Mouse (Mus musculus): ENCODE measurements around the gene Cacna2d2.
"Not testable (repeated sequence)": the region's sequence is repeated elsewhere in the genome, so short reads cannot be mapped to it uniquely, and the experiment has no call there.

The Cacna2d2 gene

DNA sequence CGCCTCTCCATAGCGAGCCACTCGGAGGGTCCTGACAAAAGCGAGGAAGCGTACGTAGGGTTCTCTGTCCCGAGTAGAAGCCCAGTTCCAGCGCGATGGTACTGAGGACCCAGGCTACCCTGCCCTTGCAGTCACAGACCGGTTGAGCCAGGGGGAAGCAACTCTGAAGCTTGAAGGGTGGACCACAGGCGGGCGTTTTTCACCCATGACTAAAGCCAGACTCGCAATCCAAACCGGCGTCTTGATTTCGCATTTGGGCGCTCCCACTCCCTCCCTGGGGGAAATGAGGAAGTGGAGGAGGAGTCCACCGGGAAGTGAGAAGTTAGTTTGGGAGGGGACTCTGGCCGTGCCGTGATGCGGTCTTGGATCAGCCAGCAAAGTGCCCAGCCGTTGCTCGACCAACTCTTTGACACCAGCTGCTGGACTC lies 155.6 kb downstream of the Cacna2d2 start:
- peak; percentile 69 for DNase-seq (ENCODE audit: extremely low spot score)

DNA sequence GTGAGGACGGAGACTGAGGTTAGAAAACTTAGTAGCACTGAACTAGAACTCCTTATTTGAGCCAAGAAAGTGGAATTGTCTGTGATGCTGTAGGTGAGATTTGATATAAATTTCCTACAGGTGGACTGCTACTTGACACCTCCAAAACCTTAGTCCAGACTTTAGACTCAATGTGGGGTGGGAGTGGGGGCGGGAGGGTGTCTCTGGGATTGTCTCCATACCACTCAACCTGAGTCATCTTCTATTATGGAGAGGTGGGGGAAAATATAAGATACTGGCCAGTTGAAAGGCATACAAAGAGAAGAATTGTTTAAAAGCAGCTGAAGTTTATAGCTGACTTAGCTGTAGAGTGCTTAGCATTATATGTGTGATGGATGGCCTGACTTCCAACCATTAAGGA lies 156.3 kb downstream of the Cacna2d2 start:
- no peak for DNase-seq (ENCODE audit: extremely low spot score)

GRCm38 (mm10) chr9:107556346-107556745 lies 156.9 kb downstream of the Cacna2d2 start:
- DNase-seq (ENCODE audit: extremely low spot score), result no peak

DNA sequence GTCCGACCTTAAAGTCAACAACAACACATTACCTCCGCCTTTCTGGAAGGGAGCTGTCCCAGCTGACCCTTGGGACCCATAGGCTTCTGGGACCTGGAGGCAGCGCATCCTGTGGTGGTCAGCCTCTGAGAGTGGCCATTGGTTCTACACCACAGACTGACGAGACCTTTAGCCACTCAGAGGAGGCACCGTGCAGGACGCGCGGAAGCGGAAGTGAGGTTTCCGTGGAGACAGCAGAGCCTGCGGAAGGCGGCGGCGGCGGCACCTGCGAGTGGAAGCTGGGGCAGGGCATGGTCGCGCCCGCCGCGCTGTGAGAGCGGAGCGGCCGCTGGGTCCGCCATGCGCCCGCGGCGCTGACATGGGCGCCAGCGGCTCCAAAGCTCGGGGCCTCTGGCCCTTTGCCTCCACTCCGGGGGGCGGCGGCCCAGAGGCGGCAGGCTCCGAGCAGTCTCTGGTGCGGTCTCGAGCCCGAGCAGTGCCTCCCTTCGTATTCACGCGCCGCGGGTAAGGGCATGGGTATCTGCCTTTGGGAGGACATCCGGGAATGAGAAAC lies 163.7 kb downstream of the Cacna2d2 start, which contains the start of gene Tusc2:
Gene Tusc2 (plus strand): TSS at position 227 of the 553 bp plus-strand sequence.
- DNase-seq (ENCODE audit: extremely low spot score), result peak; percentile 90

DNA sequence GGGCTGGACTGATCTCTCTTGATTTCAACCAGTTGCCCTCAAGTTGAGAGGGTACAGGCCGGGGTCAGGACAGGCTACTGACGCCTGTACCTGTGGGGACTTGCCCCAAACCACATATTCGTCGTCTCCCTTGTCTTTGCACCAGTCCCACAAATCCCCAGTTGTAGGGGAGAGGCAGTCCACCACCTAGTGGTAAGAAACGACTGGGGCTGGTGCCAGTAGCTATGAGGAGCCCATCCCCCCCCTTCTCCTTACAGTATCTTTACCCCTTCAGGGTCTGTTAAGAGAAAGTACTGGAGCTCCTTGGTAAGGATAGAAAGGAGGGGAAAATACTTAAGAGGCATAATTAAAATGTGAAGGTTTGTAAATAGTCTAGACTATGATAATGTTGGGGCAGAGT lies 166.1 kb downstream of the Cacna2d2 start:
- not testable (repeated sequence) for DNase-seq (ENCODE audit: extremely low spot score)

DNA sequence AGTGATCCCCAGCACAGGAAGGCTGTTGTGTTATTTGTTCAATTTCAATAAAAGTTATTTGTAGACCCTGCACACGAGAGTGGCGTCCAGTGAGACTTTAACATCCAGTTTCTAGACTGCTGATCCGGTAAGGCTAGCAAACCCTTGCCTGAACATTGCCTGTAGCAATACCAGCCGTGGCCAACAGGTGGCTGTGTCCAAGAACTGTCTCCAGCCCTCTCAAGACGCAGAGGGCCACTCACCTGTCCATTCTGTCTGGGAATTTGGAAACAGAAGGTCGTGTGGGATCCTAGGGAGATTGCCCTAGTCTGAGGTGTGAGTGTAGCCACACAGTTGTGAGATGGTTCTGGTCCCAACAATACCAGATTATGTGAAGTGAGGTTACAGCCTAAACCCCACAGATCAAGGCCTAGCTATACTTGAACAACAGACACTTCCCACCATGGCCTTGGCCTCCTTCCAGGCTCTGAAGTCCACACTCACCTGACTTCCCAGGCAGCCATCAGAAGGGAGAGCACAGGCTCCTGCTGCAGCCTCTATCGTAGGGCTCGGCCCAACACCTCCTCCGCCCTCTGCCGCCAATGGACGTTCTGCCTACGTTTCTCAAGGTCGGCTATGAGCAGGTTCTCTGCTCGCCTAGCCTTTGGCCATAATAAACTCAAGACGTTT lies 166.8 kb downstream of the Cacna2d2 start:
- DNase-seq (ENCODE audit: extremely low spot score), result peak; percentile 77

GRCm38 (mm10) chr9:107566855-107567254 lies 167.4 kb downstream of the Cacna2d2 start:
- DNase-seq (ENCODE audit: extremely low spot score), result no peak

GRCm38 (mm10) chr9:107567702-107568319 lies 168.4 kb downstream of the Cacna2d2 start, which contains the start of gene Hyal2:
TSS of gene Hyal2 (plus strand) at chr9:107567945.
- peak; percentile 48 for DNase-seq (ENCODE audit: extremely low spot score)

DNA sequence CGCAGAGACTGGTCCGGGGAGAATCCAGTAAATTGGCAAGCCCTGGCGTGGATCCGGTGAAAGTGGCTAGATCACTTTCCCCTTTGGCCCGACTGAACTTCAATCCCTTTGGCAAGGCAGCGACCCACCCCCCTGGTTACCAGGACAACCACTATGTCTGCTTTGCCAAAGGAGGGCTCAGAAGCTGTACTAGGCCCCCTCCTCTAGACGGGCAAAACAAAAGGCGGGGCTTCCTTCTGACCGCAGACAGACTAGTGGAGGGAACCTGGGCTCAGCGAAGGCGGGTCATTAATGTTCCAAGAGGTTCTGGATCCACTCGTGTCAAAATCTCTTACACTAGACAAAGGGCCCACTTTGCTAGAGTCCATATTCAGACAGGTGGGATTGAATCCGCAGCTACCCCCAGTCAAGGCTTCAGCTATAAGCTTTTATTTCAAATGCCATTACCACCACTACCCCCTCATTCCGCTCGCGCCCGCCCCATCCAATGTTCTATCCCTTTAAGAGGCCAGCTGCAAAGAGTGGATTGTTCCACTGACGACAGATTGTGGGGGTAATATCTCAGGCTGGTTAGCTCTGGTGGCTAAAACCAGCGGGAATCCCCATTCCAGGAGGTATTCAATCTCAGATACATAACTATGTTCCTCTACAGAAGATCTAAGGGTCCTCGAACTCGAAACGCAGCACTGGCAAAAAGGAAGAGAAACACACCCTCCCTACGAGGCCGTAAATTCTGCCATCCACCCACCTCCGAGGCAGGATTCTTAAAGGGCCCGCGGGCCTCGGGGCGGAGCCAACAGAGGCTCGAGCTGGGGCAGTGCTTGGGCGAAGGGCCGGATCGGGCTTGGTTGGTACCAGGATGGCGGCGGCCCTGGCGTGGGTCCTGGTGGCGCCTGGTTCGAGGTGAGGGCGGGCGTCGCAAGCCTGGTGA lies 169.2 kb downstream of the Cacna2d2 start:
- peak; percentile 91 for DNase-seq (ENCODE audit: extremely low spot score)

GRCm38 (mm10) chr9:107569270-107569669 lies 169.9 kb downstream of the Cacna2d2 start:
- no peak for DNase-seq (ENCODE audit: extremely low spot score)

DNA sequence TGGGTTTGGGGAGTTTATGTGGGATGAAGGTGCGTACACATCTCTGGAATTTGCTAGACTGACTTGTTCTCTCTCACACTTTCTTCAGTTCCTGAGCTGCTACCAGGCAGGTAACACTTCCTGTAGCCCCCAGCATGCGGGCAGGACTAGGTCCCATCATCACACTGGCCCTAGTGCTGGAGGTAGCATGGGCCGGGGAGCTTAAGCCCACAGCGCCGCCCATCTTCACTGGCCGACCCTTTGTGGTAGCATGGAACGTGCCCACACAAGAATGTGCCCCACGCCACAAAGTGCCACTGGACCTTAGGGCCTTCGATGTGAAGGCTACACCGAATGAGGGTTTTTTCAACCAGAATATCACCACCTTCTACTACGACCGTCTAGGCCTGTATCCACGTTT lies 170.6 kb downstream of the Cacna2d2 start:
- DNase-seq (ENCODE audit: extremely low spot score), result no peak

DNA sequence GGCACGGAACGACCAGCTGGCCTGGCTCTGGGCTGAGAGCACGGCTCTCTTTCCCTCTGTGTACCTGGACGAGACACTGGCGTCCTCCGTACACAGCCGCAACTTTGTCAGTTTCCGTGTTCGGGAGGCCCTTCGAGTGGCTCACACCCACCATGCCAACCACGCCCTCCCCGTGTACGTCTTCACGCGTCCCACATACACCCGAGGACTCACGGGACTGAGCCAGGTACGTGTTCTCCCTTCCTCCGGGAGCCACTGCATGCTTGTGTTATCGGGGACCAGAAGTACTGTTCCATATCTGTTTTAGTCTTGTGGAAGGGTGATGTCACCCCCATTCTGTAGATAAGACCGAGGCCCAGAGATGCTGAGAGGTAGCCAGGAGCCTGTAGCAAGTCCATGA lies 171.4 kb downstream of the Cacna2d2 start:
- DNase-seq (ENCODE audit: extremely low spot score), result no peak

GRCm38 (mm10) chr9:107571534-107572326 lies 172.3 kb downstream of the Cacna2d2 start:
- DNase-seq (ENCODE audit: extremely low spot score), result no peak

DNA sequence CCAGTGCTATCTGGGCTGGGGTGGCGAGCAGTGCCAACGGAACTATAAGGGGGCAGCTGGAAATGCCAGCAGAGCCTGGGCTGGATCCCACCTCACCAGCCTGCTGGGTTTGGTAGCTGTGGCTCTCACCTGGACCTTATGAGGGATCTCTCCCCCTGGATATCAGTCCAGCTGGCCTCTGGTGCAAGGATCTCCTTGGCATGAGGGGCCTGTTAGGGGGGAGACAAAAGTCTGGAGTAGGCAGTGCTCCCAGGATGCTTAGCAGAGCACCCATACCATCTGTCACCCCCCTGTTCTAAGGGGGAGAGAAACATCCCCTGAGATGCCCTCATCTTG lies 172.9 kb downstream of the Cacna2d2 start:
- no peak for DNase-seq (ENCODE audit: extremely low spot score)

GRCm38 (mm10) chr9:107573774-107574173 lies 174.4 kb downstream of the Cacna2d2 start:
- DNase-seq (ENCODE audit: extremely low spot score), result not testable (repeated sequence)

- no peak for DNase-seq (ENCODE audit: extremely low spot score)
These were observed 176.4 kb downstream of the Cacna2d2 start for GRCm38 (mm10) chr9:107575579-107576356.

DNA sequence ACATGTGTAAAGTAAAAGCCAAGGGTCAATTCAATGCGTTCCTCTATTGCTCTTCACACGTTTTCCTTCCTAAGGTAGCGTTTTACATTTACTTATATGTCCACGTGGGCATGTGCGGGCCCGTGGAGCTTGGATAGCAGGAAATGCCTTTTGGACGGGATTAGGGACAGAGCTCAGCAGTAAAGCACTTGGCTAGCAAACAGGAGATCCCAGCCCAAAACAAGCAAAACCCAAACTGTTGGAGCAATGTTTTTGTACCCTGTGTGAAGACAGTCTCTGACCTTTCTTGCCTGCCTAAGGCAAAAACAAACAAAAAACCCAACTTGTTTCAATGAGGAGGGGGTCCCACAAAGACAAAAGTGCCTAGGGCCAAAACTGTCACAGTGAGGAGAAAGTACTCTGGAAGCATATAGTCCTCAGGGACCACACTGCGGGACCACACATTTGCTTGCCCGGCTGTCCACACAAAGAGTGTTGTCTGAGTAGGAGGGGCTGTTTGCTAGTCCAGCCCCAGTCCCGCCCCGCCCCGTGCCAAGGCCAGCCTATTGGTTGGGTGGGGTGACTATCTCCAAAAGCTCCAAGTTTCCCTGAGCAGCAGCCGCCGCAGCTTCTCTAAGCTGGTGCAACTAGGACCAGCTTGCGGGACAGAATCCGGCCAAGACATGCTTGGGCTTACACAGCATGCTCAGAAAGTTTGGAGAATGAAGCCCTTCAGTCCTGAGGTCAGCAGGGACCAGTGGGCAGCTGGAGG lies 177.1 kb downstream of the Cacna2d2 start, which contains the start of gene Hyal1:
Gene Hyal1 (plus strand): TSS at position 571 of the 751 bp plus-strand sequence.
- DNase-seq (ENCODE audit: extremely low spot score), result peak; percentile 87

DNA sequence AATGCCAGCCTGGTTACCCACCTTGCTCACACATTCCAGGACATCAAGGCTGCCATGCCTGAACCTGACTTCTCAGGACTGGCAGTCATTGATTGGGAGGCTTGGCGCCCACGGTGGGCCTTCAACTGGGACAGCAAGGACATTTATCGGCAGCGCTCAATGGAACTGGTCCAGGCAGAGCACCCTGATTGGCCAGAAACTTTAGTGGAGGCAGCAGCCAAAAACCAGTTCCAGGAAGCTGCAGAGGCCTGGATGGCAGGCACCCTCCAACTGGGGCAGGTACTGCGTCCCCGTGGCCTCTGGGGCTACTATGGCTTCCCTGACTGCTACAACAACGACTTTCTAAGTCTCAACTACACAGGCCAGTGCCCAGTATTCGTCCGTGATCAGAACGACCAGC lies 178.5 kb downstream of the Cacna2d2 start:
- DNase-seq (ENCODE audit: extremely low spot score), result no peak

DNA sequence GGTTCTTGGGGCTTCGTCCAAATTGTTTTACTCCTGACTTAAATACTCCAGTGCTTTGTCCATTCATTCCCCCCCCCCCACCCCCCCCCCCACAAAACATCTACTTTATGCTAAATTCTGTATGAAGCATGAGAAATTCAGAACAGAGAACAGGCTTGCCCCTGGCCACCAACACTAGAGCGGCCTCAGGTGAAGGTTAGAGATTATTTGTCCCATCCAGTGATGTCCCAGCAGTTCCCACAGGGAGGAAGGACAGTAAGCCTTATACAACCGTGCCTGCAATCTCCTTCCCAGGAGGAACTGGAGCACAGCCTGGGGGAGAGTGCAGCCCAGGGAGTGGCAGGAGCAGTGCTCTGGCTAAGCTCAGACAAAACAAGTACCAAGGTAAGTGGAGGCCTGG lies 179.2 kb downstream of the Cacna2d2 start, which contains the start of gene Naa80:
Gene Naa80 (plus strand): TSS at position 301 of the 400 bp plus-strand sequence.
- DNase-seq (ENCODE audit: extremely low spot score), result no peak

All from embryo, embryonic 9.5 days (tissue).